Mouse (Mus musculus) kidney, adult 2 months (tissue): ENCODE measurements around the gene Nt5c2.

Experiments
- CTCF ChIP-seq: fragments of 200-500 bp; conservative IDR thresholded peaks from 2 replicates; pipeline ENCODE4 v1.5.1; 2011; ENCODE audit warnings: low read depth, mild to moderate bottlenecking, control low read depth, low read length, moderate library complexity, mixed read lengths; ENCODE audit not compliant: insufficient read depth, insufficient read length
- POLR2A ChIP-seq: fragments of 200-500 bp; IDR thresholded peaks from one replicate; pipeline ENCODE4 v1.6.1; 2011; ENCODE audit warnings: low read depth, low read length, control low read depth

DNA sequence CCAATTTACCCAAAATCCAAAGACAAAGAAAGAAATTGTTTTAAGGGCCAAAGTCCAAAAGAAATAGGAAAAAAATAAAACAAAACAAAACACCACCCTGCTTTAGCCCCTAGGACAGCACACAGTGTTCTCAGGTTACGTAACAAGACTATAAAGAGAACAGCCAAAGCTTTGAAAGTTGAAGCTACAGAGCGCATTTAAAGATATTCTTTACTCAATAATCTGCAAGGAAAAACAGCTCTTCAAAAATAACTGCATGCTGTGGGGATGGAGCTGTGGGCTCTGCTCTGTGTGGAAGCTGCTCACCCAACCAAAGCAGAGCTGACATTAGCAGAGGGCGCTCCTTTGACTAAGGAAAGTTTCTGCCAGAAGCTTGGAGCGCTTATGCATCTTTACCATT lies 106.0 kb downstream of the Nt5c2 start:
- TF ChIP-seq POLR2A = no peak
- TF ChIP-seq CTCF = no peak
